Mouse (Mus musculus): ENCODE data around the gene Bcar1. TPM values are rescaled to one million over a fixed set of nuclear protein-coding genes. Genes with fewer than 3 reads are reported as not detected.

Gene Bcar1
- polyA plus RNA-seq, 1 experiment, result 42.1 TPM

GRCm38 (mm10) chr8:111717488-111717792 lies 26.2 kb downstream of the Bcar1 start:
- DNase-seq (ENCODE audit: extremely low spot score in 1 of 2, low spot score in 1 of 2), result no peak

- peak; percentile 70 to 75 for DNase-seq (ENCODE audit: extremely low spot score in 1 of 2, low spot score in 1 of 2)
Observed at GRCm38 (mm10) chr8:111716603-111717487, 26.8 kb downstream of the Bcar1 start.

GRCm38 (mm10) chr8:111715514-111715913 lies 28.1 kb downstream of the Bcar1 start:
- no peak for DNase-seq (ENCODE audit: extremely low spot score in 1 of 2, low spot score in 1 of 2)

- no peak for DNase-seq (ENCODE audit: extremely low spot score in 1 of 2, low spot score in 1 of 2)
Observed at GRCm38 (mm10) chr8:111714295-111714694, 29.3 kb downstream of the Bcar1 start.

GRCm38 (mm10) chr8:111713817-111714216 lies 29.8 kb downstream of the Bcar1 start:
- no peak for DNase-seq (ENCODE audit: extremely low spot score in 1 of 2, low spot score in 1 of 2)

- DNase-seq (ENCODE audit: extremely low spot score in 1 of 2, low spot score in 1 of 2), result no peak
Observed at GRCm38 (mm10) chr8:111713291-111713690, 30.3 kb downstream of the Bcar1 start.

- peak in 1 of 2 experiments; percentile 74 for DNase-seq (ENCODE audit: extremely low spot score in 1 of 2, low spot score in 1 of 2)
Observed at GRCm38 (mm10) chr8:111712588-111712987, 31.0 kb downstream of the Bcar1 start.

- peak; percentile 47 to 60 for DNase-seq (ENCODE audit: extremely low spot score in 1 of 2, low spot score in 1 of 2)
Observed at GRCm38 (mm10) chr8:111712135-111712534, 31.5 kb downstream of the Bcar1 start.

- DNase-seq (ENCODE audit: extremely low spot score in 1 of 2, low spot score in 1 of 2), result no peak
Observed at GRCm38 (mm10) chr8:111710777-111711485, 32.7 kb downstream of the Bcar1 start.

GRCm38 (mm10) chr8:111709223-111709622 lies 34.4 kb downstream of the Bcar1 start:
- DNase-seq (ENCODE audit: extremely low spot score in 1 of 2, low spot score in 1 of 2), result no peak

GRCm38 (mm10) chr8:111708265-111708664 lies 35.3 kb downstream of the Bcar1 start:
- DNase-seq (ENCODE audit: extremely low spot score in 1 of 2, low spot score in 1 of 2), result no peak

- DNase-seq (ENCODE audit: extremely low spot score in 1 of 2, low spot score in 1 of 2), result no peak
Observed at GRCm38 (mm10) chr8:111705699-111706098, 37.9 kb downstream of the Bcar1 start.

GRCm38 (mm10) chr8:111705222-111705621 lies 38.4 kb downstream of the Bcar1 start:
- DNase-seq (ENCODE audit: extremely low spot score in 1 of 2, low spot score in 1 of 2), result no peak

GRCm38 (mm10) chr8:111704585-111704984 lies 39.0 kb downstream of the Bcar1 start:
- no peak for DNase-seq (ENCODE audit: extremely low spot score in 1 of 2, low spot score in 1 of 2)

- no peak for DNase-seq (ENCODE audit: extremely low spot score in 1 of 2, low spot score in 1 of 2)
Observed at GRCm38 (mm10) chr8:111701380-111701779, 42.2 kb downstream of the Bcar1 start.

GRCm38 (mm10) chr8:111700740-111701139 lies 42.9 kb downstream of the Bcar1 start:
- DNase-seq (ENCODE audit: extremely low spot score in 1 of 2, low spot score in 1 of 2), result no peak

- DNase-seq (ENCODE audit: extremely low spot score in 1 of 2, low spot score in 1 of 2), result no peak
Observed at GRCm38 (mm10) chr8:111700201-111700600, 43.4 kb downstream of the Bcar1 start.

- no peak for DNase-seq (ENCODE audit: extremely low spot score in 1 of 2, low spot score in 1 of 2)
Observed at GRCm38 (mm10) chr8:111699035-111699434, 44.6 kb downstream of the Bcar1 start.

- DNase-seq (ENCODE audit: extremely low spot score in 1 of 2, low spot score in 1 of 2), result no peak
Observed at GRCm38 (mm10) chr8:111697655-111698054, 46.0 kb downstream of the Bcar1 start.

- DNase-seq (ENCODE audit: extremely low spot score in 1 of 2, low spot score in 1 of 2), result no peak
Observed at GRCm38 (mm10) chr8:111695441-111695840, 48.2 kb downstream of the Bcar1 start.

- DNase-seq (ENCODE audit: extremely low spot score in 1 of 2, low spot score in 1 of 2), result no peak
Observed at GRCm38 (mm10) chr8:111693261-111693741, 50.3 kb downstream of the Bcar1 start.
